Mouse (Mus musculus): Measurements from ENCODE around the gene Gm45208.

Gene Gm45208

DNA sequence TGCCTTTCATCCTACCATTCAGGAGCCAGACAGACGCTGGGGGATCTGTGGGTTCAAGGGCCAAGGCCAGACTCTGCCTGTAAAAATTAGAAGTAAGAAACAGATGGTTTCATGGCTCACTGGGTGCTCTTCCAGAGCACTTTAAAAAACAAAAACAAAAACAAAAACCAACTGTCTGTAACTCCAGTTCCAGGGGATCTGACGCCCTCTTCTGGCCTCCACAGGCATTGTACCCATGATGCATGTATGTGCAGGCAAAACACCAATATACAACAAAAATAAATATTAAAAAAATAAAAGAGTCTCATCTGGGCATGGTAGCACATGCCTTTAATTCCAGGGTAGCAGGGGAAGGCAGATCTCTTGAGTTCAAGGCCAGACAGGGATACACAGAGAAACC, 50.7 kb downstream of the Gm45208 start:
- in situ Hi-C loops (cut with MboI, MseI) = loop anchor here (10.0 kb wide), 1 partner anchor 338 kb away; no protein-coding TSS in a partner anchor

DNA sequence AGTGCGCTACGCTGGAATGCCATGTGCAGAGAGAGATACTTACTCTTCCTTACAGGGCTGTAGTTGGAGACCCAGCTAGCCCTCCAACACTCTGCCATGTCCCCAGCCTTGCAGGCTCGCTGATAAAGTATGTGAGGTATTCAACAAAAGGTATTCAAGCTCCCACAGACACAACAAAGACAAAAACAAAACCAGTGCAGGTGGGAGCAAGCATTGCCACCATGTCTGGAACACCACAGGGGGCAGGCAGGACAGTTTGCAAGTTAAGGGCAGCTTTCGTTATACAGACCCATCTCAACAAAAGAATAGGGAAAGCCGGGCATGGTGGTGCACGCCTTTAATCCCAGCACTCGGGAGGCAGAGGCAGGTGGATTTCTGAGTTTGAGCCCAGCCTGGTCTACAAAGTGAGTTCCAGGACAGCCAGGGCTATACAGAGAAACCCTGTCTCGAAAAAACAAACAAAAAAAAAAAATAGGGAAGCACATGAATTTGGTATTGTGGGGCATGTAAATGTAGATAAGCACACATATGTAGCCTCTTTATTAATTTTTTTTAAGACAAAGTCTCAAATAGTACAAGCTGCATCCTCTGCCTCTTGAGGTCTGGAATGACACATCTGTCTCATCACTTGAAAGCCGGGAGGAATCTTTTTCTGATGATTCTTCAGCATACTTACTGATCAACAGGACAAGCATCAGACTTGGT, 53.6 kb downstream of the Gm45208 start:
- in situ Hi-C loops (cut with MboI, MseI) = loop anchor here (10.0 kb wide), 1 partner anchor 341 kb away; no protein-coding TSS in a partner anchor

DNA sequence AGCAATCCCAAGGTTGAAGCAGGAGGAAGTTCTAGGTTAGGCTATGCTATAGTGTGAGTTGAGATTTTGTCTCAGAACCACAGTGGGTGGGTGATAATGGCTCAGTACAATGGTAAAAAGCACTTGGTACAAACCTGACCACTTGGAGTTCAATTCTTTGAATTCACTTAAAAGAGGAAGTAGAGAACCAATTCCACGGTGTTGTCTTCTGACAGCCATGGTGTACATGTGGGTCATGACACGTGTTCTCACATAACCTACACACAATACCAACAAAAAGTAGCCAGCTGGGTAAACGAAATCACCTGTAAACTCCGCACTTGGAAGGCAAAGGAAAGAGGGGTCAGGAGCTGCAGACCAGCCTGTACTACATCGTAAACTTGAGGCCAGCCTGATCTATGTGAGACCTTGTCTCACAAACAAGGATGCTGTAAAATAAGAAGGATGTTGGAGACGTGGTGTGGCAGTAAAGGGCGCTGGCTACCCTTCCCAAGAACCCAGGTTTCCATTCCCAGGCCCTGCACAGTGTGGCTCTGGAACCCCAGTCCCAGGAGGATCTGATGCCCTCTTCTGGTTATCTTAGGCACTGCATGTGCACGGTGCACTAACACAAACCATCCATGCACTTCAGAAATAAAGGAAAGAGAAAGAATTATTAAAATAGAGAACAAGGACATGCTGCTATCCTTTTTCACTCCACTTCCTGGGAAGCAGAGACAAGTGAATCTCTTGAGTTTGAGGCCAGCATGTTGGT, 54.5 kb downstream of the Gm45208 start:
- in situ Hi-C loops (cut with MboI, MseI) = loop anchor here (10.0 kb wide), 1 partner anchor 342 kb away; no protein-coding TSS in a partner anchor

DNA sequence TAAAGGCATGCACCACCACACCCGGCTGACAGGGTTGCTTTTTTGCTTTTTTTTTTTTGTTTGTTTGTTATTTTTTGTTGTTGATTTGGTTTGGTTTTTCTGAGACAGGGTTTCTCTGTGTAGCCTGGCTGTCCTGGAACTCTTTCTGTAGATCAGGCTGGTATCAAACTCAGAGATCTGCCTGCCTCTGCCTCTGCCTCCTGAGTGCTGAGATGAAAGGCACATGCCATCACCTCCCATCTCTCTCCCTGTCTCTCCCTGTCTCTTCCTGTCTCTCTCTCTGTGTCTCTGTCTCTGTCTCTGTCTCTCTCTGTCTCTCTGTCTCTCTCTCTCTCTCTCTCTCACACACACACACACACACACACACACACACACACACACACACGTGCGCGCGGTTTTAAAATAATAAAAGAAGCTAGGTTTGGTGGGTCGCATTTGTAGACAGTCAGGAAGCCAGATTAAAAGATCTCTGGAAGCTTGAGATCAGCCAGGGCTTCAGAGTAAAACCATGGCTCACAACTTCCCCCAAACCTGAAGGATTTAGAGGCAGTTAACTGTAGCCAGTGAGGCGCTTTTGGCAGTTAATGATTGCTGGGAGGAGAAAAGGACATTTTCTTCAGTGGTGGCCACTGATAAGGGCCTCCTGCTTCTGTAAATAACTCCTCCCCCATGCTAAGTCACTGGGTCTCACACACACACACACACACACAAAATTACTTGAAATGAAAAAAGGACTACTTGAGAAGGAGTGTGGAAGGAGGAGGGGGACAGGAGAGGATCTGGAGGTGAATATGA, 56.6 kb downstream of the Gm45208 start:
- in situ Hi-C loops (cut with MboI, MseI) = loop anchor here (10.0 kb wide), 1 partner anchor 344 kb away; no protein-coding TSS in a partner anchor

DNA sequence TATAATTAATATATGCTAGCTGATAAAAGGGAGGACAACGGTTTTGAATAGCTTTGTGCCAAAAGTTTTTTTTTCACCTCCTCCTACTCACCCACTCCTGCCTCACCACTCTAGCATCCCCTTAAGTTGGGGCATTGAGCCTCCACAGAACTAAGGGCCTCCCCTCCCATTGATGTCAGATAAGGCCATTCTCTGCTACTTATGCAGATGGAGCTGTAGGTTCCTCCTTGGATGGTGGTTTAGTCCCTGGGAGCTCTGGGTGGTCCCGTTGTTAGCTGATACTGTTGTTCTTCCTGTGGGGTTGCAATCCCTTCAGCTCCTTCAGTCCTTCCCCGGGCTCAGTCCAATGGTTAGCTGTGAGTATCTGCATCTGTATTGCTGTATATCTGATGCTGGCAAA, 57.2 kb downstream of the Gm45208 start:
- in situ Hi-C loops (cut with MboI, MseI) = loop anchor here (10.0 kb wide), 1 partner anchor 344 kb away; no protein-coding TSS in a partner anchor

Measured in regulatory T cell (primary cell).